Mouse (Mus musculus): ENCODE results near the gene Trpv1. TPM values are rescaled to one million over a fixed set of nuclear protein-coding genes. Genes with fewer than 3 reads are reported as not detected.

Trpv1 gene
- 0.13 TPM in 1 of 2 replicates, not detected in the other for polyA plus RNA-seq (2014; fragmentation: Nextera tagmentation; extraction: Ambion mirVana)

GRCm38 (mm10) chr11:73233992-73234391 is at the start of gene Trpv1:
Trpv1 (plus strand) TSS chr11:73234292.
- Histone ChIP-seq H3K27me3 (ENCODE audit: control insufficient read depth, insufficient read depth, low read length) (no peaks in the 10 kb centered on the region), H3K27ac (ENCODE audit: low read length) (no peak within 1 kb of the TSS), H3K9me3 (ENCODE audit: control insufficient read depth, low read depth, low read length) (no peaks in the 10 kb centered on the region), H3K4me3 (ENCODE audit: low read depth, low read length) (no peak within 1 kb of the TSS), H3K4me1 (ENCODE audit: control insufficient read depth, insufficient read depth, low read length) (peaks cover 13% of the 10 kb centered on the region), H3K4me2 (replicated peaks; ENCODE audit: low read depth, low read length) (no peak within 1 kb of the TSS), H3K36me3 (ENCODE audit: control insufficient read depth, insufficient read depth, low read length) (no peaks in the 10 kb centered on the region), H3K9ac (replicated peaks; ENCODE audit: low read depth, low read length) (no peak within 1 kb of the TSS)
- no peak for ATAC-seq (ENCODE audit: insufficient number of reproducible peaks, insufficient read depth, low FRiP score, low read depth)
- 88% methylated on average over 5 of the region's 5 CpGs for WGBS

DNA sequence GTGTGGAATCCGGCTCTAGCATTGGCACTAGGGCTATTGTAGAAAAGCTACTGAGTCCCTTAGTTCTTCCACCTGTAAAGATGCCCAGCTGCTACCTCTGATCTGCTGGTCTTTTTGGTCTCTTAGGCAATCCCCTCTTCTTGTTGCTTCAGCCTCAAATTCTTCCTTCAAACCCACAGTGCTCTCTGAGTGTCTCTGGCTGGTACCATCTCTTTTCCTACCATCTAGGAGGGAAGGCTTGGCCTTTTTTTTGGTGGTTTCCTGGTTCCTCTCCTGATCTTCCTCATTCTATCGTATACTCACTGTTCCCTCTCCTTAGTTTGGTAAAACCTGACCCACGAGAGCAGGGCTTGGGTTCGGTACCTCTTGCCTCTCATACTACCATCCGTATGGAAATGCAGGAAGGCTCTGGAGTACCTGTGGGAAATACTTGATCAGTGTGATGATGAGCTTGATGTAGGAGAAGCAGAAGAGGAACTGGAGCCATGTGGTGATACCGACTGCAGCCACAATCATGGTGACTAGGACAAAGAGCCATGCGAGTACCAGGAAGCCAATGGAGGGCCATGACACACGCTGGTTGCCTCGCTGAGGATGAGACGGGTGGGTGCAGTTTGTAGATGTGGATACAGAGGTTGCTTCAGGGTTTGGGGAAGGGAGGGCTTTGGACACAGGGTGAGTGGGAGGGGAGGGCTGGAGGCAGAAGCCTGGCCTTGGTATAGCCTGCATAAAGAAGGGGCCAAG is 48.0 kb upstream of the Trpv1 start:
- 89% methylated on average over 10 of the region's 10 CpGs for WGBS
- Histone ChIP-seq H3K4me2 (replicated peaks; ENCODE audit: low read depth, low read length) (no peak overlapping the region), H3K27ac (ENCODE audit: low read length) (no peak overlapping the region), H3K4me3 (ENCODE audit: low read depth, low read length) (no peak overlapping the region), H3K36me3 (ENCODE audit: control insufficient read depth, insufficient read depth, low read length) (peaks cover 25% of the 10 kb centered on the region), H3K4me1 (ENCODE audit: control insufficient read depth, insufficient read depth, low read length) (no peaks in the 10 kb centered on the region), H3K9me3 (ENCODE audit: control insufficient read depth, low read depth, low read length) (no peaks in the 10 kb centered on the region), H3K9ac (replicated peaks; ENCODE audit: low read depth, low read length) (no peak overlapping the region), H3K27me3 (ENCODE audit: control insufficient read depth, insufficient read depth, low read length) (no peaks in the 10 kb centered on the region)
- ATAC-seq (ENCODE audit: insufficient number of reproducible peaks, insufficient read depth, low FRiP score, low read depth): no peak

DNA sequence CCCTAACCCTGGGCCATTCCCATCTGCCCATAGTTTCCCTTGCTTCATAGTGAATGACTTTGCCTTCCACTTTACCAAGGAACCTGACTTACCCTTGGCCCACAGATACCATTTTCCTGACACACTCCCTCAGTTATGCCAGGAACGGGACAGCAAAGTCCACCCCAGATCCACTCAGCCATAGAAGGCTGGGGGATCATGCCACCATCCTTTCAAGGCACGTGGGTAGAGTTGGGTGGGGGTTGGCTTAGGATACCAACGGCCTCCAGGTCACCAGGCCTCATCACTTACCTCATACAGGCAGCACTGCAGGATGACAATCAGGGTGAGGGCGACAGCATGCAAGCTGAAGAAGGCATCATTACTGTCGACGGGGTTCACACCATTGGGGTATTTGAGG is 46.9 kb upstream of the Trpv1 start:
- no peak overlapping the region for H3K9ac ChIP-seq (replicated peaks; ENCODE audit: low read depth, low read length)
- 89% methylated on average over 6 of the region's 6 CpGs for WGBS
- no peak overlapping the region for H3K4me3 ChIP-seq (ENCODE audit: low read depth, low read length)
- ATAC-seq (ENCODE audit: insufficient number of reproducible peaks, insufficient read depth, low FRiP score, low read depth): no peak
- H3K9me3 ChIP-seq (ENCODE audit: control insufficient read depth, low read depth, low read length): no peaks in the 10 kb centered on the region
- no peak overlapping the region for H3K4me2 ChIP-seq (replicated peaks; ENCODE audit: low read depth, low read length)
- peaks cover 26% of the 10 kb centered on the region for H3K36me3 ChIP-seq (ENCODE audit: control insufficient read depth, insufficient read depth, low read length)
- no peaks in the 10 kb centered on the region for H3K27me3 ChIP-seq (ENCODE audit: control insufficient read depth, insufficient read depth, low read length)
- no peaks in the 10 kb centered on the region for H3K4me1 ChIP-seq (ENCODE audit: control insufficient read depth, insufficient read depth, low read length)
- no peak overlapping the region for H3K27ac ChIP-seq (ENCODE audit: low read length)

- no peaks in the 10 kb centered on the region for H3K27me3 ChIP-seq (ENCODE audit: control insufficient read depth, insufficient read depth, low read length)
- ATAC-seq (ENCODE audit: insufficient number of reproducible peaks, insufficient read depth, low FRiP score, low read depth): no peak
- no peak overlapping the region for H3K27ac ChIP-seq (ENCODE audit: low read length)
- H3K9ac ChIP-seq (replicated peaks; ENCODE audit: low read depth, low read length): no peak overlapping the region
- no peak overlapping the region for H3K4me3 ChIP-seq (ENCODE audit: low read depth, low read length)
- H3K9me3 ChIP-seq (ENCODE audit: control insufficient read depth, low read depth, low read length): no peaks in the 10 kb centered on the region
- WGBS: 71% methylated on average over 6 of the region's 6 CpGs
- no peaks in the 10 kb centered on the region for H3K4me1 ChIP-seq (ENCODE audit: control insufficient read depth, insufficient read depth, low read length)
- no peak overlapping the region for H3K4me2 ChIP-seq (replicated peaks; ENCODE audit: low read depth, low read length)
- peaks cover 10% of the 10 kb centered on the region for H3K36me3 ChIP-seq (ENCODE audit: control insufficient read depth, insufficient read depth, low read length)
Observed at GRCm38 (mm10) chr11:73193047-73193446, 41.0 kb upstream of the Trpv1 start.

GRCm38 (mm10) chr11:73194444-73194843 is 39.6 kb upstream of the Trpv1 start:
- H3K4me3 ChIP-seq (ENCODE audit: low read depth, low read length): no peak overlapping the region
- no peak for ATAC-seq (ENCODE audit: insufficient number of reproducible peaks, insufficient read depth, low FRiP score, low read depth)
- no peak overlapping the region for H3K9ac ChIP-seq (replicated peaks; ENCODE audit: low read depth, low read length)
- peaks cover 5% of the 10 kb centered on the region; the same call in 1 of the 2 replicates for H3K4me1 ChIP-seq (ENCODE audit: control insufficient read depth, insufficient read depth, low read length)
- peaks cover 10% of the 10 kb centered on the region; the same call in 1 of the 2 replicates for H3K36me3 ChIP-seq (ENCODE audit: control insufficient read depth, insufficient read depth, low read length)
- H3K27me3 ChIP-seq (ENCODE audit: control insufficient read depth, insufficient read depth, low read length): no peaks in the 10 kb centered on the region
- no peak overlapping the region for H3K4me2 ChIP-seq (replicated peaks; ENCODE audit: low read depth, low read length)
- H3K9me3 ChIP-seq (ENCODE audit: control insufficient read depth, low read depth, low read length): no peaks in the 10 kb centered on the region
- H3K27ac ChIP-seq (ENCODE audit: low read length): no peak overlapping the region
- WGBS: 74% methylated on average over 2 of the region's 2 CpGs

- 10% methylated on average over 1 of the region's 1 CpGs for WGBS
- H3K4me2 ChIP-seq (replicated peaks; ENCODE audit: low read depth, low read length): peak overlapping the region; percentile 95
- peak overlapping the region; percentile 68 for H3K9ac ChIP-seq (replicated peaks; ENCODE audit: low read depth, low read length)
- peak overlapping the region; percentile 73 for H3K4me3 ChIP-seq (ENCODE audit: low read depth, low read length)
- H3K4me1 ChIP-seq (ENCODE audit: control insufficient read depth, insufficient read depth, low read length): peaks cover 5% of the 10 kb centered on the region
- no peak for ATAC-seq (ENCODE audit: insufficient number of reproducible peaks, insufficient read depth, low FRiP score, low read depth)
- no peaks in the 10 kb centered on the region for H3K27me3 ChIP-seq (ENCODE audit: control insufficient read depth, insufficient read depth, low read length)
- H3K36me3 ChIP-seq (ENCODE audit: control insufficient read depth, insufficient read depth, low read length): no peaks in the 10 kb centered on the region; the same call in 1 of the 2 replicates
- H3K27ac ChIP-seq (ENCODE audit: low read length): no peak overlapping the region
- H3K9me3 ChIP-seq (ENCODE audit: control insufficient read depth, low read depth, low read length): no peaks in the 10 kb centered on the region
Observed at GRCm38 (mm10) chr11:73198190-73198589, 35.9 kb upstream of the Trpv1 start.

GRCm38 (mm10) chr11:73198603-73199229 is 35.4 kb upstream of the Trpv1 start, which contains the start of gene Ctns:
Ctns (minus strand) TSS chr11:73199042.
- H3K9ac ChIP-seq (replicated peaks; ENCODE audit: low read depth, low read length): peak within 1 kb of the TSS; percentile 68
- H3K4me1 ChIP-seq (ENCODE audit: control insufficient read depth, insufficient read depth, low read length): peaks cover 5% of the 10 kb centered on the region
- H3K27ac ChIP-seq (ENCODE audit: low read length): no peak within 1 kb of the TSS
- peak within 1 kb of the TSS; percentile 95 for H3K4me2 ChIP-seq (replicated peaks; ENCODE audit: low read depth, low read length)
- ATAC-seq (ENCODE audit: insufficient number of reproducible peaks, insufficient read depth, low FRiP score, low read depth): peak; percentile 96
- no peaks in the 10 kb centered on the region for H3K27me3 ChIP-seq (ENCODE audit: control insufficient read depth, insufficient read depth, low read length)
- H3K36me3 ChIP-seq (ENCODE audit: control insufficient read depth, insufficient read depth, low read length): no peaks in the 10 kb centered on the region; the same call in 1 of the 2 replicates
- 2% methylated on average over 22 of the region's 22 CpGs for WGBS
- H3K9me3 ChIP-seq (ENCODE audit: control insufficient read depth, low read depth, low read length): no peaks in the 10 kb centered on the region
- peak within 1 kb of the TSS; percentile 73 for H3K4me3 ChIP-seq (ENCODE audit: low read depth, low read length)

DNA sequence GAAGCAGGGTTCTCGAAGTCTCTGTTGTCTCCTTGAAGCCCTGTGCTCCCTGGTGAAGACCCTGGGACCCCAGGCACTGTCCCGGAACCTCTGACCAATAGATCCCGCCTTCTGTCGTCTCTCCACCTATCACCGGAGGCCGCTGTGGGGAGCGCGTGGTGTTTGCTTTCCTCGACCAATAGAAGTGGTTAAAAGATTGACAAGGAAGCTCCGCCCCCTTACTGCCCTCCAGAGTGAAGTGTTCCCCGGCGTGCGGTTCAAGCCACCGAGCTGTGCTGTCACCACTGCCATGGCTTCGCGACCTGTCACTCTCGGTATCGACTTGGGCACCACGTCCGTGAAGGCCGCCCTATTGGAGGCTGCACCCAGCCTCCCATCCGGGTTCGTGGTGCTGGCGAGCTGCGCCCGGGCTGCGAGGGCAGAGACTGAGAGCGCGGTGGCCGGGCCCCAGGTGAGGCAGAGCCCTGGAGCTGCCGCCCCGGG is 34.8 kb upstream of the Trpv1 start, which contains the start of gene Shpk:
Gene Shpk, plus strand, starts transcription at position 231 of the 483 bp plus-strand sequence.
- no peaks in the 10 kb centered on the region for H3K27me3 ChIP-seq (ENCODE audit: control insufficient read depth, insufficient read depth, low read length)
- peak within 1 kb of the TSS; percentile 68 for H3K9ac ChIP-seq (replicated peaks; ENCODE audit: low read depth, low read length)
- H3K27ac ChIP-seq (ENCODE audit: low read length): no peak within 1 kb of the TSS
- peaks cover 5% of the 10 kb centered on the region for H3K4me1 ChIP-seq (ENCODE audit: control insufficient read depth, insufficient read depth, low read length)
- under 1% methylated on average over 32 of the region's 32 CpGs for WGBS
- no peaks in the 10 kb centered on the region for H3K9me3 ChIP-seq (ENCODE audit: control insufficient read depth, low read depth, low read length)
- peak within 1 kb of the TSS; percentile 73 for H3K4me3 ChIP-seq (ENCODE audit: low read depth, low read length)
- no peaks in the 10 kb centered on the region; the same call in 1 of the 2 replicates for H3K36me3 ChIP-seq (ENCODE audit: control insufficient read depth, insufficient read depth, low read length)
- peak within 1 kb of the TSS; percentile 95 for H3K4me2 ChIP-seq (replicated peaks; ENCODE audit: low read depth, low read length)
- ATAC-seq (ENCODE audit: insufficient number of reproducible peaks, insufficient read depth, low FRiP score, low read depth): peak; percentile 98
